Mouse (Mus musculus) cerebellum, adult 2 months (tissue): ENCODE measurements around the gene Gm49387.

Experiments
- CTCF ChIP-seq: fragments of 200-500 bp; IDR thresholded peaks from 2 replicates; pipeline ENCODE4 v1.5.1; 2011; ENCODE audit warnings: low read depth, mild to moderate bottlenecking, control low read depth, low read length, moderate library complexity, borderline replicate concordance; ENCODE audit not compliant: insufficient read depth
- POLR2A ChIP-seq: fragments of 200-500 bp; IDR thresholded peaks from 2 replicates; pipeline ENCODE4 v1.6.1; 2011; ENCODE audit warnings: low read length, control low read depth, borderline replicate concordance; ENCODE audit not compliant: insufficient read depth

DNA sequence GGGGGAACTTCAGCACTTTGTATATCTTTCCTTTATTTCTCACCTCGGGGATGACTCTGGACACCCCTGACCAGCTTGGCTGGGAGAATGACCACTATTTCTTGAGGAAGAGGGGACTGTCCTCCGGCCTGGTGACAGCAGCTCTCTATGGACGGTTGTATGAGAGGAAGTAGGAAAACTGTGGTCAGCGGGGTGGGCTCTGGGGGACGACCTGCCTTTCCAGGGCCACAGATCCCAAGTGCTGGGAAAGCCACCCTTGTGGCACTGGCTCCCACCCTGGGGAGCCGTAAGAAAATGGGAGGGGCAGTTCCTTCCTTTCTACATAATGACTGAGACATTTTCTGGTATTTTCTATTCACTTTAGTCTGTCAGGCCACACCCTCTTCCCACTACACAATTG is 27.1 kb upstream of the Gm49387 start:
- TF ChIP-seq POLR2A = no peak
- TF ChIP-seq CTCF = no peak
